Mouse (Mus musculus) small intestine, adult 2 months (tissue): Measurements from ENCODE around the gene Chst8.

Source experiments
- CTCF ChIP-seq: fragments of 200-500 bp; IDR thresholded peaks from 2 replicates; pipeline ENCODE4 v1.5.1; 2012; ENCODE audit warnings: low read depth, mild to moderate bottlenecking, control low read depth, inconsistent platforms, low read length, moderate library complexity, mixed read lengths; ENCODE audit not compliant: insufficient replicate concordance, insufficient read length; ENCODE audit errors: extremely low read depth
- POLR2A ChIP-seq: fragments of 200-500 bp; IDR thresholded peaks from 2 replicates; pipeline ENCODE4 v1.6.1; 2012; ENCODE audit warnings: low read depth, mild to moderate bottlenecking, control low read depth, inconsistent platforms, low read length, moderate library complexity

GRCm38 (mm10) chr7:34641968-34642367 lies 170.5 kb downstream of the Chst8 start:
- TF ChIP-seq CTCF (no peak), POLR2A (no peak)
